Mouse (Mus musculus) CH12.LX (cell line): Measurements from ENCODE around the gene Prkci.

Source experiments
- BHLHE40 ChIP-seq: IDR thresholded peaks from 2 replicates; pipeline ENCODE4 v1.6.1; 2011; ENCODE audit warnings: mild to moderate bottlenecking, low read depth, low read length, improper control_type of control experiment
- CTCF ChIP-seq, 2 experiments: IDR thresholded peaks in 1 of 2; conservative IDR thresholded peaks in 1 of 2; 2 replicates each; pipeline ENCODE4 v1.5.1; 2011 to 2012; ENCODE audit warnings: low read depth in 2 of 2, low read length in 2 of 2, improper control_type of control experiment in 1 of 2, inconsistent platforms in 1 of 2, mild to moderate bottlenecking in 1 of 2, moderate library complexity in 1 of 2
- HCFC1 ChIP-seq: IDR thresholded peaks from 2 replicates; pipeline ENCODE4 v1.6.1; 2012; ENCODE audit warnings: low read depth, mild to moderate bottlenecking, inconsistent platforms, low read length, improper control_type of control experiment
- MAFK ChIP-seq: IDR thresholded peaks from 2 replicates; pipeline ENCODE4 v1.6.1; 2011; ENCODE audit warnings: low read length, improper control_type of control experiment; ENCODE audit not compliant: insufficient replicate concordance
- POLR2A ChIP-seq: IDR thresholded peaks from 2 replicates; pipeline ENCODE4 v1.6.1; 2011; ENCODE audit warnings: low read depth, mild to moderate bottlenecking, improper control_type of control experiment, low read length
- POLR2AphosphoS2 ChIP-seq: IDR thresholded peaks from 2 replicates; pipeline ENCODE4 v1.6.1; 2011; ENCODE audit warnings: low read depth, low read length, improper control_type of control experiment
- ZC3H11A ChIP-seq: IDR thresholded peaks from 2 replicates; pipeline ENCODE4 v1.6.1; 2012; ENCODE audit warnings: low read depth, mild to moderate bottlenecking, inconsistent platforms, low read length, improper control_type of control experiment
- ZNF384 ChIP-seq: IDR thresholded peaks from 2 replicates; pipeline ENCODE4 v1.6.1; 2012; ENCODE audit warnings: low read depth, low read length, improper control_type of control experiment, inconsistent platforms

- TF ChIP-seq BHLHE40 (peak; percentile 63), CTCF (conservative IDR thresholded peaks at IDR 0.05 in 1 of 2, IDR thresholded peaks at IDR 0.05 in 1 of 2; ENCODE audit: low read depth in 2 of 2, low read length in 2 of 2) (no peak), HCFC1 (no peak), POLR2A (no peak), ZNF384 (no peak), POLR2AphosphoS2 (no peak), ZC3H11A (no peak), MAFK (no peak)
Measured at GRCm38 (mm10) chr3:31038689-31039088, 43.1 kb downstream of the Prkci start.
